In genomic region chr8:4192807-4193587, GRCm38 (mm10) we compare ENCODE assay signal across 9 mouse cellular contexts. TPM values are rescaled to one million over a fixed set of nuclear protein-coding genes. Genes with fewer than 3 reads are reported as not detected.
DNase-seq lines count a peak whose midpoint lies in the region; ATAC-seq and TF ChIP-seq lines count a peak whose summit lies in the region.
"Had no signal": no experiment of that assay in that cellular context is flagged by ENCODE, and none has a peak within 500 bp of the region (broad histone marks: within the 10 kb centered on the region; RNA-seq: fewer than 3 reads in every experiment).

No protein-coding gene starts in this region.

- H3K4me2 ChIP-seq in neural tube, embryonic 15.5 days = no peak overlapping the region

- no peak overlapping the region for H3K27ac ChIP-seq in cerebellum, adult 2 months (ENCODE audit: insufficient read depth, low read length)
- peak overlapping the region; percentile 87 for H3K27ac ChIP-seq in layer of hippocampus, adult 2 months
- H3K27ac ChIP-seq in neural tube, embryonic 15.5 days (replicated peaks) = peak overlapping the region; percentile 74
- H3K27ac ChIP-seq: macrophage had no signal

- DNase-seq in G1E (ENCODE audit: low spot score) = peak; percentile 23
- peak; percentile 80 to 89 for DNase-seq in cerebellum, adult 2 months
- peak; percentile 68 for DNase-seq in forelimb bud, embryonic 11.5 days (ENCODE audit: low read depth, low spot score)
- DNase-seq in heart, postnatal 4 days = peak; percentile 92
- peak; percentile 85 to 95 for DNase-seq in layer of hippocampus, adult 2 months (ENCODE audit: low spot score in 2 of 2)
- DNase-seq in lung, adult 2 months = peak; percentile 87
- DNase-seq in testis, postnatal 10 days (ENCODE audit: low spot score) = peak; percentile 95

- peaks cover 5% of the 10 kb centered on the region for H3K36me3 ChIP-seq in G1E (replicated peaks)
- H3K36me3 ChIP-seq in neural tube, embryonic 15.5 days = peaks cover 68% of the 10 kb centered on the region

- H3K27me3 ChIP-seq in G1E (ENCODE audit: insufficient read depth, low read length) = no peaks in the 10 kb centered on the region
- no peaks in the 10 kb centered on the region for H3K27me3 ChIP-seq in cerebellum, adult 2 months (ENCODE audit: control insufficient read depth, insufficient read depth, low read length)
- H3K27me3 ChIP-seq in neural tube, embryonic 15.5 days (replicated peaks) = no peaks in the 10 kb centered on the region

- TF ChIP-seq CTCF in G1E (IDR thresholded peaks at IDR 0.05; ENCODE audit: low read depth, low read length) = peak; percentile 81
- TF ChIP-seq CTCF in cerebellum, adult 2 months (IDR thresholded peaks at IDR 0.05; ENCODE audit: borderline replicate concordance, insufficient read depth, low read depth, low read length) = peak; percentile 85
- TF ChIP-seq CTCF in layer of hippocampus, adult 2 months (conservative IDR thresholded peaks at IDR 0.05) = peak; percentile 97
- TF ChIP-seq CTCF in lung, adult 2 months (IDR thresholded peaks at IDR 0.05; ENCODE audit: insufficient read depth, low read length) = peak; percentile 79

- H3K9me3 ChIP-seq in G1E (replicated peaks) = no peaks in the 10 kb centered on the region
- H3K9me3 ChIP-seq in neural tube, embryonic 15.5 days (replicated peaks) = no peaks in the 10 kb centered on the region

- H3K4me3 ChIP-seq in G1E (ENCODE audit: low read depth, low read length) = no peak overlapping the region
- H3K4me3 ChIP-seq in cerebellum, adult 2 months (replicated peaks; ENCODE audit: insufficient read depth, low read depth, low read length) = no peak overlapping the region
- H3K4me3 ChIP-seq in layer of hippocampus, adult 2 months = no peak overlapping the region
- no peak overlapping the region for H3K4me3 ChIP-seq in lung, adult 2 months (replicated peaks; ENCODE audit: extremely low read depth, low read depth, low read length)
- no peak overlapping the region for H3K4me3 ChIP-seq in neural tube, embryonic 15.5 days (replicated peaks)

- no peak for TF ChIP-seq POLR2A in cerebellum, adult 2 months (IDR thresholded peaks at IDR 0.05; ENCODE audit: borderline replicate concordance, insufficient read depth, low read length)
- no peak for TF ChIP-seq POLR2A in lung, adult 2 months (IDR thresholded peaks at IDR 0.05; ENCODE audit: borderline replicate concordance, extremely low read depth, low read depth, low read length)

- ATAC-seq in G1E (ENCODE audit: extremely low read depth, insufficient number of reproducible peaks, low FRiP score, poor library complexity, severe bottlenecking) = peak; percentile 68
- peak; percentile 70 for ATAC-seq in neural tube, embryonic 15.5 days (ENCODE audit: low FRiP score)

- peaks cover 9% of the 10 kb centered on the region for H3K4me1 ChIP-seq in G1E (ENCODE audit: insufficient read depth, low read depth, low read length)
- H3K4me1 ChIP-seq in cerebellum, adult 2 months (ENCODE audit: control insufficient read depth, insufficient read depth, low read length) = no peaks in the 10 kb centered on the region; the same call in 1 of the 2 replicates
- peaks cover 5% of the 10 kb centered on the region; the same call in 1 of the 2 replicates for H3K4me1 ChIP-seq in lung, adult 2 months (ENCODE audit: control insufficient read depth, insufficient read depth, low read length)
- peaks cover 14% of the 10 kb centered on the region for H3K4me1 ChIP-seq in neural tube, embryonic 15.5 days

- H3K9ac ChIP-seq in neural tube, embryonic 15.5 days (replicated peaks) = no peak overlapping the region

- WGBS in cerebellum, adult 2 months = 10% methylated on average over 18 of the region's 18 CpGs
- WGBS in lung, adult 2 months = 13% methylated on average over 18 of the region's 18 CpGs
- 4% methylated on average over 18 of the region's 18 CpGs for WGBS in neural tube, embryonic 15.5 days

RNA-seq across cellular contexts. Expression of gene Prr36, which starts 24.3 kb away (rescaled TPM):
- 0.29 and 0.60 TPM in 2 replicates for total RNA-seq in G1E (2014; fragmentation: Nextera tagmentation)
- 0.16 and 0.23 TPM in 2 replicates for total RNA-seq in G1E (2017)
- 0.23 and 0.36 TPM in 2 replicates for polyA plus RNA-seq in G1E (2012)
- polyA plus RNA-seq in cerebellum, adult 2 months (2012; rRNA removed) = 8.2 and 8.6 TPM in 2 replicates
- total RNA-seq in heart, postnatal 4 days (2021) = under 1 TPM; 0.05 to 0.07 TPM
- 10 to 100 TPM; 46.0 to 47.4 TPM for total RNA-seq in layer of hippocampus, adult 2 months (2021)
- 1.4 and 1.6 TPM in 2 replicates for polyA plus RNA-seq in lung, adult 2 months (2012; rRNA removed)
- polyA plus RNA-seq in neural tube, embryonic 15.5 days (2015; fragmentation: Nextera tagmentation; extraction: Ambion mirVana) = 36.2 and 37.5 TPM in 2 replicates

RNA-seq across cellular contexts. Expression of gene Evi5l, which starts 26.6 kb away (rescaled TPM):
- 12.7 and 12.8 TPM in 2 replicates for total RNA-seq in G1E (2014; fragmentation: Nextera tagmentation)
- 8.5 and 13.1 TPM in 2 replicates for total RNA-seq in G1E (2017)
- 9.7 and 11.5 TPM in 2 replicates for polyA plus RNA-seq in G1E (2012)
- 66.5 and 73.3 TPM in 2 replicates for polyA plus RNA-seq in cerebellum, adult 2 months (2012; rRNA removed)
- total RNA-seq in heart, postnatal 4 days (2021) = 10 to 100 TPM; 19.1 to 26.0 TPM
- total RNA-seq in layer of hippocampus, adult 2 months (2021) = 100 to 1,000 TPM; 100 to 107 TPM
- 12.7 and 29.1 TPM in 2 replicates for polyA plus RNA-seq in lung, adult 2 months (2012; rRNA removed)
- 90.0 and 107 TPM in 2 replicates for polyA plus RNA-seq in neural tube, embryonic 15.5 days (2015; fragmentation: Nextera tagmentation; extraction: Ambion mirVana)

RNA-seq across cellular contexts. Expression of gene Lrrc8e, which starts 33.6 kb away (rescaled TPM):
- total RNA-seq in G1E (2014; fragmentation: Nextera tagmentation) (0.19 and 0.23 TPM in 2 replicates), G1E (2017) (0.93 and 2.6 TPM in 2 replicates)
- polyA plus RNA-seq in G1E (2012) = 0.02 and 0.04 TPM in 2 replicates
- polyA plus RNA-seq in cerebellum, adult 2 months (2012; rRNA removed) = 0.02 TPM in 1 of 2 replicates, not detected in the other
- under 1 TPM; 0.14 TPM for total RNA-seq in heart, postnatal 4 days (2021)
- total RNA-seq in layer of hippocampus, adult 2 months (2021) = not detected
- 4.4 and 4.6 TPM in 2 replicates for polyA plus RNA-seq in lung, adult 2 months (2012; rRNA removed)
- 0.57 TPM in 1 of 2 replicates, not detected in the other for polyA plus RNA-seq in neural tube, embryonic 15.5 days (2015; fragmentation: Nextera tagmentation; extraction: Ambion mirVana)
- polyA plus RNA-seq: macrophage had no signal

RNA-seq across cellular contexts. Expression of gene Map2k7, which starts 45.5 kb away (rescaled TPM):
- total RNA-seq in G1E (2014; fragmentation: Nextera tagmentation) (35.3 and 42.2 TPM in 2 replicates), G1E (2017) (32.1 and 34.4 TPM in 2 replicates)
- polyA plus RNA-seq in G1E (2012) = 151 and 153 TPM in 2 replicates
- 85.2 and 86.7 TPM in 2 replicates for polyA plus RNA-seq in cerebellum, adult 2 months (2012; rRNA removed)
- 10 to 100 TPM; 66.7 to 68.9 TPM for total RNA-seq in heart, postnatal 4 days (2021)
- 100 to 1,000 TPM in 1 of 2 experiments, 10 to 100 TPM in 1; 98.4 to 106 TPM for total RNA-seq in layer of hippocampus, adult 2 months (2021)
- 30.8 and 49.9 TPM in 2 replicates for polyA plus RNA-seq in lung, adult 2 months (2012; rRNA removed)
- polyA plus RNA-seq in neural tube, embryonic 15.5 days (2015; fragmentation: Nextera tagmentation; extraction: Ambion mirVana) = 26.9 and 30.6 TPM in 2 replicates

RNA-seq across cellular contexts. Expression of gene Gm49320, which starts 45.7 kb away (rescaled TPM):
- total RNA-seq in G1E (2014; fragmentation: Nextera tagmentation) (3.8 and 7.0 TPM in 2 replicates), G1E (2017) (0.23 TPM in 1 of 2 replicates, not detected in the other)
- 0.24 and 2.3 TPM in 2 replicates for polyA plus RNA-seq in G1E (2012)
- polyA plus RNA-seq in cerebellum, adult 2 months (2012; rRNA removed) = 8.6 and 9.4 TPM in 2 replicates
- total RNA-seq in heart, postnatal 4 days (2021) = under 1 TPM; 0.24 to 0.52 TPM
- 1 to 10 TPM; 1.1 to 2.4 TPM for total RNA-seq in layer of hippocampus, adult 2 months (2021)
- 1.3 and 1.6 TPM in 2 replicates for polyA plus RNA-seq in lung, adult 2 months (2012; rRNA removed)
- polyA plus RNA-seq in neural tube, embryonic 15.5 days (2015; fragmentation: Nextera tagmentation; extraction: Ambion mirVana) = 1.1 and 1.3 TPM in 2 replicates

Comparison
In these comparisons a context has a peak if more than half of its experiments do, and no peak if none do; other contexts are left out.
1. DNase-seq: peak in every context shown above with its lines; median percentile 95 in testis, postnatal 10 days; 92 in heart, postnatal 4 days; 90 in layer of hippocampus, adult 2 months; 87 in lung, adult 2 months; 84 in cerebellum, adult 2 months; 68 in forelimb bud, embryonic 11.5 days; 23 in G1E.